Mouse (Mus musculus) liver, embryonic 13.5 days (tissue): ENCODE data around the gene Ube2g2. TPM values are rescaled to one million over a fixed set of nuclear protein-coding genes. Genes with fewer than 3 reads are reported as not detected.

Source experiments
- ATAC-seq: fragments of 200-750 bp; cut with Nextera tagmentation; 2 replicates; pipeline ENCODE4 v1.8.0; 2017; ENCODE audit warnings: low read depth, mild to moderate bottlenecking, moderate number of reproducible peaks, moderate library complexity
- DNase-seq: peaks from one replicate; pipeline ENCODE4 v3.0.0; 2022
- H3K27ac ChIP-seq: fragments of 300-500 bp; sonication (generic); 2 replicates; pipeline ENCODE4 v1.5.1; 2015; ENCODE audit warnings: moderate library complexity, mild to moderate bottlenecking, inconsistent platforms
- H3K27me3 ChIP-seq: fragments of 300-500 bp; sonication (generic); 2 replicates; pipeline ENCODE4 v1.6.1; 2015; ENCODE audit warnings: mild to moderate bottlenecking, inconsistent platforms
- H3K36me3 ChIP-seq: fragments of 300-500 bp; sonication (generic); 2 replicates; pipeline ENCODE4 v1.6.1; 2015; ENCODE audit warnings: mild to moderate bottlenecking, inconsistent platforms
- H3K4me1 ChIP-seq: fragments of 300-500 bp; sonication (generic); replicated peaks from 2 replicates; pipeline ENCODE4 v1.6.1; 2015; ENCODE audit warnings: inconsistent platforms
- H3K4me2 ChIP-seq: fragments of 300-500 bp; sonication (generic); 2 replicates; pipeline ENCODE4 v1.6.1; 2015; ENCODE audit warnings: inconsistent platforms, mild to moderate bottlenecking, moderate library complexity
- H3K4me3 ChIP-seq: fragments of 300-500 bp; sonication (generic); replicated peaks from 2 replicates; pipeline ENCODE4 v1.5.1; 2015; ENCODE audit warnings: mild to moderate bottlenecking, inconsistent platforms
- H3K9ac ChIP-seq: fragments of 300-500 bp; sonication (generic); 2 replicates; pipeline ENCODE4 v1.6.1; 2015; ENCODE audit warnings: mild to moderate bottlenecking, inconsistent platforms
- H3K9me3 ChIP-seq: fragments of 300-500 bp; sonication (generic); replicated peaks from 2 replicates; pipeline ENCODE4 v1.6.1; 2016; ENCODE audit warnings: inconsistent platforms
- WGBS: fragments of 180-500 bp; shearing (Covaris S2); methylation state at CpG from one replicate; pipeline ENCODE4 v1.1.7; 2015; ENCODE audit not compliant: insufficient replicate concordance; 5-methylcytosine and 5-hydroxymethylcytosine counted together
- polyA plus RNA-seq: library from polyadenylated mRNA; unstranded; fragments of >200 nt; fragmentation: Nextera tagmentation; extraction: Ambion mirVana; gene quantifications from 2 replicates; pipeline ENCODE4 v1.2.1, GENCODE M21; 2015

Ube2g2 gene
- 47.2 and 50.1 TPM in 2 replicates for polyA plus RNA-seq

DNA sequence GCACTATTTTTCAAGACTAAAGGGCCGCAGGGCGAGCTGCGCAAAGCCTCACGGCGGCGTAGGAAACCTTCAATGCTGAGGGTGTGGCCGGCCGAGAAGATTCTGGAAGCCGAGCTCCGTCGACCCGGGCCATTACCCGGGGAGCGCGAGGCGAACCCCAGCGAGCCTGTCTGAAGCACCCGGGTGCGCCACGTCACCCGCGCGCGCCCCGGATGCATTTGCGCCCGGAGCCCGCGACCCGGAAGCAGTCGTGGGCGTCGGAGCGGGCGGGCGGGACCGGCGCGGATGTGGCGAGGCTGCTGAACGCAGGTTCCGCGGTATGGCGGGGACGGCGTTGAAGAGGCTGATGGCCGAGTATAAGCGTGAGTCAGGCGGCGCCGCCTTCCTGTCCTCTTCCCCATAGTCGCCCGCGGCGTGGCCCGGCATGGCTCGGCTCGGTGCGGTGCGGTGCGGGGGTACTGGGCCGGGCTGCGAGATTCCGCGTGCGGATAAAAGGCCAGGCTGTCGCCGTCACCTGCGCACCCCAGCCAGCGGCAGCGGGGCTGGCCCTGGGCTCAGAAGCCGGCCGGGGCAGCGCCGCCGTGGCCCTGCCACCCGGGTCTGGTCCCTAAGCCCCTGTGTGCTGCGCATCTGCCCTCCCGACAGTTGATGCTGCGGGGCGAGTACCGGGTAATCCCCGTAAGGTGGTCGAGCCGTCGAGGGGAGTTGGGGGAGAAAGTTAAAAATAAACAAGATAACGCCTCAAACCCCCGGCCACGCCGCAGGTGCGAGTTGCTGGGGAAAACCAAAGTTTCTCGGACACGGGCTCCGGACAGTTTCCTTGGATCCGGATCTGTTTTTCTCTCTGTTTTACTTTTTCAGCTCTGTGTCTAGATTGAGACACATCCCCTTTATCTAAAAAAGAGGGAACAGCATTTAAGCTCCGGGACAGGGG, at the start of gene Ube2g2:
TSS of gene Ube2g2 (plus strand) at position 221 of the 934 bp plus-strand sequence.
- Histone ChIP-seq H3K4me2 (peak within 1 kb of the TSS; percentile 89), H3K4me3 (peak within 1 kb of the TSS; percentile 92), H3K27me3 (no peaks in the 10 kb centered on the region), H3K36me3 (peaks cover 35% of the 10 kb centered on the region), H3K27ac (peak within 1 kb of the TSS; percentile 95), H3K4me1 (peaks cover 60% of the 10 kb centered on the region), H3K9ac (peak within 1 kb of the TSS; percentile 97), H3K9me3 (no peaks in the 10 kb centered on the region)
- ATAC-seq (peak; percentile 91), DNase-seq (peak; percentile 91)
- under 1% methylated on average over 96 of the region's 96 CpGs for WGBS

DNA sequence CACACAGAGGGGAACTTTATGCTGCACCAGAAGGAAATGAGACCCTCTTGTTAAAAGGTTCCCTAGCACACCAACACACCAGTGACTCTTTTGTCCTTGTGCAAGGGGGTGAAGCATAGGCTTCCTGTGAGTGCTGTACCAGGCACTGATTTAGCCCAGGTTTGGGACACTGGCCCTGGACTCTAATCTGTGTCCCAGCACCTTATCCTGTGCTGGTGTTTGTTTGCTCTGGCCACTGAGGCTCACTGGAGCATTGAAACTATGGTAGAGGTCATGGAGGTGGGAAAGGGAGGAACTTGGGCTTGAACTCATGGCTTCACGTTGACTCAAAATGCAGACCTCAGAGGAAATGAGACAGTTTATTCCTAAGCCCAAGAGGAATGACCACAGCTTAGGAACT, 48.9 kb upstream of the Ube2g2 start:
- Histone ChIP-seq H3K4me3 (no peak overlapping the region), H3K27ac (no peak overlapping the region), H3K4me2 (no peak overlapping the region), H3K36me3 (no peaks in the 10 kb centered on the region), H3K4me1 (peaks cover 19% of the 10 kb centered on the region), H3K9ac (no peak overlapping the region), H3K27me3 (0 out of 2 replicates have a peak, but pooled peaks cover 2% of the 10 kb centered on the region), H3K9me3 (no peaks in the 10 kb centered on the region)
- WGBS, result 59% methylated on average over 1 of the region's 1 CpGs
- DNase-seq (no peak), ATAC-seq (no peak)

DNA sequence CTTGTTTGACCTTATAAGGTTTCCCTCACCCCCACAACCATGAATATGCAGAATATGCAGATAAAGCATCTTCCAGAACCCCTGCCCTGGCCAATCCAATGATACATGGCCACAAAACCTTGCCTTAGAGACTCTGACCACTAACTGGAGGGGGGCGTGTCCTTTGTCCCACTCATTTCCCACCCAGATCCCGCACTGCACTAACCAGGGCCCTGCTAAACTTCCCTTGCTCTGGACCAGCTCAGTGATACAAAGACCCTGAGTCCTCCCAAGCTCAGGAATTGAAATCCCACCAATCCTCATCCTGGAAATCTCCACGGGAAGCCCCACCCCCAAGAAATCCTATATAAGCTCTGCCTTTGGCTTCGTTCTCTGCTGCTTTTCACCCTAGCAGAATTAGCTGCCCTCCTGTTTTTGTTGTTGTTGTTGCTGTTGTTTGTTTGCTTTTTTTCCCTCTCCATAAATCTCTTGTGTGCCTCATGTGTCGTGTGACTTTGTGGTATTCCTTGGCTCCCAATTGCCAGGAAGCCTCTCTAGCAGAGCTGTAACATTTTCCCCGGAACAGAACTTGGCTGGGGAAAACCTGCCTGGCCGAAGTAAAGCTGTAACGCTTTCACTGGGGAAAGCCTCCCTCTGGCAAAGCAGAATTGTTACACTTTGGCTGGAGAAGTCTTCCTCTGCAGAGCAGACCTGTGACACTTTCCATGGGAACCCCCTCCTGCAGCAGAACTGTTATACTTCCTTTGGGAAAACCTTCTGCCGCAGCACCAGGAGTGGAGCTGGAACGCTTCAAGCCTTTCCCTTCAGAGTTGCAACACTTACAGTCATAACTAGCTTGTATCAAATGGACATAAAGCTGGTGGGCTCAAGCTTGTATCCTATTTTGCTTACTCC, 41.8 kb upstream of the Ube2g2 start:
- H3K4me3 ChIP-seq, result peak overlapping the region; percentile 80; the same call in 1 of the 2 replicates
- 56% methylated on average over 10 of the region's 10 CpGs for WGBS

DNA sequence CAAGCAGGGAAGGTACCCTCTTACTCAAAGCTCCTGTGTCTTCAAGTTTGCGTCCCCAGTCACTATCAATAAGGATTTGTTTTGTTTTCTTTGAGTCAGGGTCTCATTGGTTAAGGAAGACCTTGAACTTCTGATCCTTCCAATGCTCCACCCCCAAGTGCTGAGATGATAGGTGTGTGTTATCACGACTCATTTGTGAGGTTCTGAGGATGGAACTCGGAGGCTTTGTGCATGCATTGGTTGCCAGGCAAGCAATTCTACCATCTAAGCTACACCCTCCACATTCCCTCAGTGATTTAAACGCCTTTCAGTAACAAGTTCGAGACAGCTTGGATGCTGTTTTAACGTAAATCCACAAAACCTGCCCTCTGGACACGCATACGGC, 41.1 kb upstream of the Ube2g2 start:
- 4% methylated on average over 8 of the region's 8 CpGs for WGBS
- H3K36me3 ChIP-seq, result peaks cover 5% of the 10 kb centered on the region; the same call in 1 of the 2 replicates
- H3K4me3 ChIP-seq, result peak overlapping the region; percentile 80
- ATAC-seq, result no peak
- no peaks in the 10 kb centered on the region for H3K9me3 ChIP-seq
- H3K27me3 ChIP-seq, result no peaks in the 10 kb centered on the region
- H3K27ac ChIP-seq, result peak overlapping the region; percentile 98
- peaks cover 44% of the 10 kb centered on the region for H3K4me1 ChIP-seq
- H3K4me2 ChIP-seq, result peak overlapping the region; percentile 92
- peak overlapping the region; percentile 77 for H3K9ac ChIP-seq
- DNase-seq, result no peak

More for the DNA sequence above, 41.8 kb upstream of the Ube2g2 start:
- Histone ChIP-seq H3K27me3 (no peaks in the 10 kb centered on the region), H3K27ac (no peak overlapping the region), H3K9ac (no peak overlapping the region), H3K4me2 (peak overlapping the region; percentile 92), H3K36me3 (no peaks in the 10 kb centered on the region), H3K4me1 (peaks cover 37% of the 10 kb centered on the region), H3K9me3 (no peaks in the 10 kb centered on the region)
- ATAC-seq, result no peak
- no peak for DNase-seq

DNA sequence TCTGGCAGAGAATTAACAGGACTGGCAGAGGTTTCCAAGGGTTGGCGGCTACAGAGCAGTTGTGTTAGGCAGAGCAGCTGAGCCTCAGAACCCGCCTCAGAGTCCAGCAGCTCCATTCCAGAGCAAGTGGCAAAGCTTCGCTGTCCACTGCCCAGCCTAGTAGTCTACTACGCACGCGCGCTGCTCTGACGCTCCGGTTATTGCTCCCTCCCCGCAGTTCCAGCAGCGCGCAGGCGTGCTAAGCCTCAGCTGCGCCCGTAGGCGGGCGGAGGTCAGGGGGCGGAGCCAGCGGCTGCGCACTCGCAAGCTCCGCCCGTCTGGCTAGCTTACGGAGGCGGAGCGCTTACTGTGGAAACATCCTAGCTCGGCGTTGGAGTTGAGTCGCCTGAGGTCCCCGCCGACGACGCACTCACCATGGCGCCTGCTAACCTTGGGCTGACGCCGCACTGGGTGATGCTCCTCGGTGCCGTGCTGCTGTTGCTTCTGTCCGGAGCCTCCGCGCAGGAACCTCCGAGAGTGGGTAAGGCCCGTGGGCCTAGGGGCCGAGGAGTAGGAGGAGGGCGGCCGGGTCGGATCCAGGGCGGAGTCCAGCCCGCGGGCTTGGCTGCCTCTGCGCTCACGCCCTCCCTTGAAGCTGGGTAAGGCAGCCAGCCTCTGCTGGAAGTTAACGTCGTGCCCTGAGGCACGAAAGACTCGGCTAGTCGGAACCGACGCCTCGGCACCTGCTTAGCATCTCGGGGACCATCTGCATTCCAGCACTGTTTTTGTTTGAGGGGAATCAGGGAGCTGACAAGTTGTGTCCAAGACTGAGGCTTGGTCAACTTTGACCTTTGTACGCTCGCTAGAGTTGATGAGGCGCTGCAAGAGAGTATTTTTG, 40.4 kb upstream of the Ube2g2 start, which contains the start of gene Pttg1ip:
TSS of gene Pttg1ip (plus strand) at position 313 of the 877 bp plus-strand sequence.
- Histone ChIP-seq H3K4me2 (peak within 1 kb of the TSS; percentile 92), H3K27me3 (no peaks in the 10 kb centered on the region), H3K27ac (peak within 1 kb of the TSS; percentile 98), H3K9me3 (no peaks in the 10 kb centered on the region), H3K9ac (peak within 1 kb of the TSS; percentile 85), H3K4me1 (peaks cover 50% of the 10 kb centered on the region), H3K36me3 (peaks cover 10% of the 10 kb centered on the region), H3K4me3 (peak within 1 kb of the TSS; percentile 80)
- peak; percentile 95 for DNase-seq
- ATAC-seq, result peak; percentile 94
- under 1% methylated on average over 64 of the region's 64 CpGs for WGBS

DNA sequence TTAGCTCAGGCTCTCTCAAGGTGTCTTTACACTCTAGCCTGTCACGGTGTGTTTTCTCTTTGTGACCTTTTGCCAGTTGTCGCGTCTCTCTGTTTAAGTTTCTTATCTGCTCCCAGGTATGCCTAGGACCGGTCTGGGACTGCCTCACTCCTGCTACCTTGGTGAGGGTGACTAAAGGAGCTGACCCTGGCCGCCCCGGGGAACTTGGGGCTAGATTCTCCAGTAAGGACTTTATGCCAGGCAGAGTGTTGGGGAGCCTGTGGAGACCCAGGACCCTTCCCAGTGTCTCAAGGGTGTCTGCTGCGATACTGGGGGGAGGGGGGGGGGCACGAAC, 39.8 kb upstream of the Ube2g2 start:
- Histone ChIP-seq H3K9me3 (no peaks in the 10 kb centered on the region), H3K4me3 (peak overlapping the region; percentile 80), H3K4me1 (peaks cover 56% of the 10 kb centered on the region), H3K27me3 (no peaks in the 10 kb centered on the region), H3K9ac (peak overlapping the region; percentile 85), H3K36me3 (peaks cover 16% of the 10 kb centered on the region), H3K27ac (peak overlapping the region; percentile 98), H3K4me2 (peak overlapping the region; percentile 92)
- ATAC-seq (peak; percentile 6; the same call in 1 of the 2 replicates), DNase-seq (no peak)
- 5% methylated on average over 8 of the region's 8 CpGs for WGBS

DNA sequence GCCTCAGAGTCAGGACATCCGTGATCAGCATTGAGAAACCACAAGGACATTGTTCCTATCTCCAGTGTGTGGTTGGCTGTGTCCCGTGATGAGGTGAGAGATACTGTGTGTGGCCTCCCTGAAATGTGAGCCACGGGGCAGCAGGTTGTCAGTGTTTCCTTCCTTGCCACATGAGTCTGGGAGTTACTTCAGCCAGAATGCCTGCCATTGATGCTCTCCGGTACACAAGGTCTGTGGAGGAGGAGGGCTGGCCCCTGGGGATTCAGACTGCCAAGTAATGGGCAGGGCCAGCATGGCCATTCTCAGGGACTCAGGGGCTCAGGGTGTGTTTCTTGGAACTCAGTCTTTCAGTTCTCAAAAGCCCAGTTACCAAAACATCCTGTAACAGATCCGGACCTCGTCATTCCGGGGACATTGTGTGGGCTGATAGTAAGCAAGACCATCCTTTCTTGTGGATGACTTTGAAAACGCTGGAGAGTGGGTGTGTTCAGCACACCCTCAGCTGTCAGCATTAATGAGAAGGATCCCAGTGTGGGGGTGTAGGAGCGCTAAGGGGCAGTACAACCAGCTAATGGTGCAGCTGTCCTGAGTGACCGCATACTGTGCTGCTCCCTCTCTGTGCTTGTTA, 38.2 kb upstream of the Ube2g2 start:
- 22% methylated on average over 10 of the region's 10 CpGs for WGBS
- Histone ChIP-seq H3K27ac (peak overlapping the region; percentile 73), H3K36me3 (peaks cover 32% of the 10 kb centered on the region), H3K4me3 (peak overlapping the region; percentile 80), H3K4me2 (peak overlapping the region; percentile 92), H3K9ac (peak overlapping the region; percentile 85), H3K9me3 (no peaks in the 10 kb centered on the region), H3K4me1 (peaks cover 73% of the 10 kb centered on the region), H3K27me3 (no peaks in the 10 kb centered on the region)
- peak; percentile 19 for DNase-seq
- ATAC-seq, result no peak

DNA sequence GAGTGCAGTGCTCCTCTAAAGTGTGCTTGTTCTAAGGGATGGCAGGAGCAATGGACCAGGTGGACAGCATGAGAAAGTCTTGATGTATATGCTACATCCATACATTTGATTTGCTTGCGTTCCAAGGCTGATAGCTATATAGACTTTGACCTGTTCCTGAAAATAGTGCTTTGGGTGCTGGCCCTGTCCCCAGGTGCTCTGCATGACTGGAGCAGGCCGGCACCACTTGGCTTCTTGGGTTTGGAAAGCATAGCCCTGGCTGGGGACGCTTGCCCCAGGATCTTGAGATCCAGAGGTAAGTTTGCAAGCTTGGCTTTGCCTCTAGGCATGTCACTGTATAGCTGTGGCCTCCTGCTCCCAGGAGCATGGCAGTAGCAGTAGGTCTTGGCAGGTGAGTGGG, 35.4 kb upstream of the Ube2g2 start:
- Histone ChIP-seq H3K4me3 (no peak overlapping the region), H3K4me1 (peaks cover 86% of the 10 kb centered on the region), H3K4me2 (no peak overlapping the region), H3K27me3 (no peaks in the 10 kb centered on the region), H3K36me3 (peaks cover 56% of the 10 kb centered on the region), H3K9me3 (no peaks in the 10 kb centered on the region), H3K27ac (no peak overlapping the region), H3K9ac (0 out of 2 replicates have a peak overlapping the region, but pooled peaks have one; percentile 3)
- no peak for ATAC-seq
- WGBS, result 77% methylated on average over 3 of the region's 3 CpGs
- DNase-seq, result no peak

DNA sequence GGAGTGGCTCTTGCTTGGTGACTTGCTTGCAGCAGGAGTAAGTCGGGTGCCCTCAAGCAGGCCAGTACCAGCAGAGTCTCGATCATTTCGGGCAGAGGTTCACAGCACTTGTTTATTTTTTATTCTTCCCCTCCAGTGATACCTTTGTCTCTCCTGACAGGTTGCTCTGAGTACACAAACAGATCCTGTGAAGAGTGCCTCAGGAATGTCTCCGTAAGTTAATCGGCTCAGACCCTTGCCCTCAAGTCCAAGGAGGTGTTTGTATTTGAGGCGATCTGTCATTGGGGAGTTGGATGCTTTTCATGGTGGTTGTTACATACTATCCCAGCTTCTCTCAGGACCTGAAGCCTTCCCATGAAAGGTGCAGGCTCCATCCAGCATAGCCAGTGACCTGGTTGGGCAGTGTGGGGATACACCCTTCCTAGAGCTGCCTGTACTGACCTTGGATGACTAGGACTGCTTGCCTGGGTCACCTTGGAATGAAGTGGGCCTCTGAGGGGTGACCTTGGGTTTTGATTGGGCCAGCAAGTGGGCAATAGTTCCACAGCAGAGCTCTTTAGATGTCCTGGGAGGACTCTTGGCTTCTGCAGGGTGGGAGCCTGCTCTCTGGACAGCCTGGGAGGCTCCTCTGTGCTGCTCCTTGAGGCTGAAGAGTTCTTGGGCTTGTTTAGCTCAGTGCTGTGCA, 34.8 kb upstream of the Ube2g2 start:
- no peak overlapping the region for H3K4me3 ChIP-seq
- H3K4me2 ChIP-seq, result no peak overlapping the region
- peaks cover 61% of the 10 kb centered on the region for H3K36me3 ChIP-seq
- no peaks in the 10 kb centered on the region for H3K27me3 ChIP-seq
- 0 out of 2 replicates have a peak overlapping the region, but pooled peaks have one; percentile 3 for H3K9ac ChIP-seq
- no peak for DNase-seq
- peaks cover 87% of the 10 kb centered on the region for H3K4me1 ChIP-seq
- ATAC-seq, result no peak
- 82% methylated on average over 6 of the region's 6 CpGs for WGBS
- no peaks in the 10 kb centered on the region for H3K9me3 ChIP-seq
- H3K27ac ChIP-seq, result peak overlapping the region; percentile 43; the same call in 1 of the 2 replicates
